Mouse (Mus musculus): ENCODE measurements around the gene Fcer2a.

Fcer2a gene

GRCm38 (mm10) chr8:3694121-3694520 lies at the start of gene Fcer2a:
Gene Fcer2a (minus strand): TSS chr8:3694175.
- no peak for DNase-seq

GRCm38 (mm10) chr8:3736947-3737346 lies 43.0 kb upstream of the Fcer2a start:
- no peak for DNase-seq

DNA sequence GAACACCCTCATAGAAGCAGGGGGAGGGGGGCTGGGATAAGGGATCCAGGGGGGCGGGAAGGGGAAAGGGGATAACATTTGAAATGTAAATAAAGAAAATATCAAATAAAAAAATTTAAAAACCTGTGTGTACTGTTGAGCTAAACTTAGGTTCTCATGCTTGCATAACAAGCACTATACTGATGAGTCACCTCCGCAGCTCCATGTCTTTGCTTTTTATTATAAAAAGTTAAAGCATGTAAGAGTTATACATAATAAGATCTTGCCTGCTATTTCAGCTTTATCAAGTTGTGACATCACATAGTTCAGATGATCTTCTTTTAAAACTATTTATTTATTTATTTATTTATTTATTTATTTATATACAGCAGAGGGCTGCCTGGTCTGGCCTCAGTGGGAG lies 41.6 kb upstream of the Fcer2a start:
- DNase-seq: no peak

- DNase-seq: no peak
Measured at GRCm38 (mm10) chr8:3734084-3734483, 40.1 kb upstream of the Fcer2a start.

DNA sequence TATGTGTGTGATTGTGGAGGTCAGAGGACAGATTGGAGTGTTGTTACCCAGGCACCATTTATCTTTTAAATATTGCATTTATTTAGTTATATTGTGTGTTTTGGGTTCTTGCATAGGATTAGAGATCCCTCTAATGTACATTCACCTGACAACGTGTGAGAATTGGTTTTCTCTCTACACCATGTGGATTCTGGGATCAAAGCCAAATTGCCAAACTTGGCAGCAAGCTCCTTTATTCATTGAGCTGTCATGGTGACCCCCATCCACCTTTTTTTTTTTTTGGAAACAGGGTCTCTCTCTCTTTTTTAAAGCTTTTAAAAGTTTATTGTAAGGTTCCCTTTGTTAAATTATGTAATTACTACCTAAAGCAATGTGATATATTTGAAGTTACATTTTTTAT lies 27.1 kb upstream of the Fcer2a start:
- no peak for DNase-seq

- DNase-seq: no peak
Measured at GRCm38 (mm10) chr8:3720551-3720950, 26.6 kb upstream of the Fcer2a start, which contains the start of gene Clec4g. Gene Clec4g (minus strand): TSS chr8:3720651.

GRCm38 (mm10) chr8:3718559-3718958 lies 24.6 kb upstream of the Fcer2a start:
- DNase-seq: peak; percentile 72 to 73

- DNase-seq: no peak
Measured at GRCm38 (mm10) chr8:3717321-3717954, 23.5 kb upstream of the Fcer2a start.

DNA sequence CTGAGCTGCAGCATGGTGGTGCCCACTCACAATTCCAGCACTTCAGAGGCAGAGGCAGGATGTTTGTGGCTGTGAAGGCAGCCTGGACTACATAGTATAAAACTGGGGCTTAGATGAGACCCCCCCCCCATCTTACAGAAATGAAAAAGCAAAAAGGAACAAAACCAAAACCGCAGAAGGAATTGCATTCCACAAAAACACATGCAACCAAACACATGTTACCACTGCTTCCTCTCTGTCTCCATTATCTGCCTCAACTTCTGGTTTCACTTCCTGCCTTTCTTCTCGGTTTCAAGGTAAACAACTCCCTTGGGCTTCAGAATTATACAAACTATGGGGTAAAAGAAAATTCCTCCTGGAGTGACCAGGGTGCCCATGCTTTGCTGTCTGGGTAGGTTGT lies 17.7 kb upstream of the Fcer2a start:
- DNase-seq: no peak

- no peak for DNase-seq
Measured at GRCm38 (mm10) chr8:3710312-3710711, 16.3 kb upstream of the Fcer2a start.

- no peak for DNase-seq
Measured at GRCm38 (mm10) chr8:3707611-3708010, 13.6 kb upstream of the Fcer2a start.

DNA sequence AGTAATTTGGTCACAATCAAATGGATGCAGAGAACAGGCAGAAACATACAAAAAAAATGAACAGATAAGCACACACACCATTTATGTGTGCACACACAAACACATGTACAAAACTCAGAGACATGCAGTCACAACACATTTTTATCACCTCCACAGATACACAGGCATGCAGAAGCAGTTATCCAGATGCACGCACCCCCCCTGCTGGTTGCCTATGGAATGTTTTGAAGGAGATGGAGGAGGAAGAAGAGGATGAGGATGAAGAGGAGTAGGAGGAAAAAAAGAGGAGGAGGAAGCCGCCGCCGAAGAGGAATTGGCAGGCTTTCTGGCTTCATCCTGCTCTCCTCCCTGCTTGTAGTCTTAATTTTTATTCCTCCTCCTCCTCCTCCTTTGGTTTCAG lies 11.7 kb upstream of the Fcer2a start:
- DNase-seq: peak in 1 of 2 experiments; percentile 31

DNA sequence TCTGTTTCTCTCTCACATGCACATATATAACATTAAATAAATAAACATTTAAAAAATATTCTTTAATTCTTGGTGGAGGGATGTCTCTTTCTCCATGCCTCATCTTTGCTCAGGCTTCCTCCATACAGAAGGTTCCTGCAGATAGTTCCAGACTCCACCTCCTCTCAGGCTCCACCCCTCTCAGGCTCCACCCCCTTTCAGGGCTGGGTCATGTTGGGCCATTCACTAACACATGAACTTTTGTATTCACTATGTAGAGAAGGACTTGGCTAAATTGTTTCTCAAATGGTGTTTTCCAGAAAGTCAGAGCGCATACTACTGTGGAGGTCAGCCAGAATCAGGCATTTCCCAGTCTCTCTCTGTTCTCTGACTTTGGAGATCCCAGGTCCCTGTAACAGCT lies 7.5 kb upstream of the Fcer2a start:
- no peak for DNase-seq

- DNase-seq: no peak
Measured at GRCm38 (mm10) chr8:3690774-3691173, 3.2 kb downstream of the Fcer2a start.

DNA sequence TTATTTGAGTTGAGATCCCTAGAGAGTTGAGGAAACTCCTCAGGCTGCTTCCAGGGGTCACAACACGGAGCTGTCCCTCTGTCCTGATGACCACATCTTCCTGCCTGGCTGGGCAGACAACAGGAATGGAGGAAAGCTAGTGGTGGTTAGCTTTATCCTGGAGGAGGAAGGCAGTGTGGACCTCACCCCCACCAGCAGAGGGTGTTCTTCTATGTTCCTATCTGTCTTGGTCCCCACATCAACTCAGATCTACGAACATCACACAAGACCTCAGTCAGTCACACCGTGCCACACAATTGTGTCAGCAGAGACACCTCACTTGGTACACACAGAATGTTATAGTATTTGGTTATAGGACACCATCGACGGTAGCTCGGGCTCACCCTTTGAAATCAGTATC lies 6.4 kb downstream of the Fcer2a start:
- DNase-seq: no peak

DNA sequence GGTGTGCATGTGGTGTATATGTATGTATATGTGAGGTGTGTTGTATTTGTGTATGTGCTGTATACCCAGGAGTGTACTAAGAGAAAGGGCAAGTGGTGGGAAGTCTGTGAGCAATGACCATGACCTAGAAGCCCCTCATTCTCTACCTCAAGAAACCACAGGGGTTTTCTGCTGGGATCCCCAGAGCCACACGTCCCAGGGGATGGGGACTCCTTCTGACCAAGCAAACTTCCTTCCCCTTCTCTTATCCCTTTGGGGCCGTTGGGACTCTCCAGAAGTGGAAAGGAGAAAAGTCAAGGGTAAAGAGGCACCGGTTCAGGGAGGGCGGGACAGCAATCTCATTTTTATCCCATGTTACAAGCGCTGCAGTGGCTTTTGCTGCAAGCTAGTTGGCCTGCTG lies 8.6 kb downstream of the Fcer2a start:
- DNase-seq: no peak

- no peak for DNase-seq
Measured at GRCm38 (mm10) chr8:3684530-3684929, 9.4 kb downstream of the Fcer2a start.

GRCm38 (mm10) chr8:3683408-3684176 lies 10.4 kb downstream of the Fcer2a start:
- no peak for DNase-seq

DNA sequence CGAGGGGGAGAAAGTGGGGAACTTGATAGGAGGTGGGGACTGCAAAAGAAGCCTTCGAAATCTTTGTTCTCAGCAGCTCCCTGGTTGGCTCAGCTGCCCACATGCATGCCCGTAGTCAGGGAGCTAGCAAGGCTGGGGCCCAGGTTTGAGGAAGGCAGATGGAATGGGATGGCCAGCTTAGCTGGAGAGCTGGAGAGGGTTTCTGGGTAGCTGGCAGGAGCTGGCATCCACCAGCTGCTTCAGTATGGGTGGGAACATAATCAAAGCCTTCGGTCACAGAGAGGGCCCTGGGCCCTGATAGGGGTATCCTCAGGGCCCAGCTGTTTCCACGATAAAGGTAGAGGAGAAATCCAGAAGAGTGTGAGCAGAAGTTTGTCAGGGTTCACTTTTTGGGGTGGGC lies 11.5 kb downstream of the Fcer2a start:
- DNase-seq: no peak

- peak in 1 of 2 experiments; percentile 21 for DNase-seq
Measured at GRCm38 (mm10) chr8:3679656-3680055, 14.3 kb downstream of the Fcer2a start.

DNA sequence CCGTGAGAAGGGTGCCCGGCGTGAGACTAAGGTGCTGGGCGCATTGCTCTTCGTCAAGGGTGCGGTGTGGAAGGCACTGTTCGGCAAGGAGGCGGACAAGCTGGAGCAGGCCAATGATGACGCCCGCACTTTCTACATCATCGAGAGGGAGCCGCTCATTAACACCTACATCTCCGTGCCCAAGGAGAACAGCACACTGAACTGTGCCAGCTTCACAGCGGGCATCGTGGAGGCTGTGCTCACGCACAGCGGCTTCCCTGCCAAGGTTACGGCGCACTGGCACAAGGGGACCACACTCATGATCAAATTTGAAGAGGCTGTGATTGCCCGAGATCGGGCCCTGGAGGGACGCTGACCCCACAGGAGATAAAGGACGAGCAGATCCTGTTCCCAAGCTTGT lies 14.7 kb downstream of the Fcer2a start:
- no peak for DNase-seq

- DNase-seq: no peak
Measured at GRCm38 (mm10) chr8:3678831-3679230, 15.1 kb downstream of the Fcer2a start.

DNA sequence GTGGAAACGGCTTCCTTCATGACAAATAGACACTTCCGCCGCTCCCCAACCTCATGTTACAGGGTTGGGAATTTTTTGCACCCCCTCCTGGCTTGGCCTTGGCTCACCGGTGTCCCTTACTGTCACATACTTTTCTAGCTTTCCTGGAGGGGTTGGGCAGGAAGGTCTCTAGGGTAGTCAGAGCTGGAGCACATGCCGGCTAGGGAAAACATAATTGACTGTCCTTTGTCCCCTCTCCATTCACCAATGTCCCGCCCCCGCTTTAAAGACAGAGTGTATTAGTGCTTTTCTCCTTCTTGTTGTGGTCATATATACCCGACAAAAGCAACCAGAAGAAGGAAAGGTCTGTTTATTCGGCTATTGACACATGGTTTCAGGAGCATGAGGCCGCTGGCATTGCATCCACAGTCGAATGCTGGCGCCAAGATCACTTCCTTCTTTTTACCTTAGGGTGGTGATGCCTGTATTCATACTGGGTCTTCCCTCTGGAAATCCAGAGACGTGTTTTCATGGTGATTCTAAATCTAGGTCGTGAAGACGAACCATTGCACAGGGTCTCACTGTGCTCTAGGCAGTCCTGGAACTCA lies 16.9 kb downstream of the Fcer2a start:
- DNase-seq: peak in 1 of 2 experiments; percentile 13
